Mouse (Mus musculus) macrophage (primary cell): ENCODE results near the gene Greb1. TPM values are rescaled to one million over a fixed set of nuclear protein-coding genes. Genes with fewer than 3 reads are reported as not detected.

Experiments used
- H3K27ac ChIP-seq: fragments of 350-480 bp; formaldehyde crosslinking; 2 replicates; pipeline ENCODE4 v1.9.0; 2021
- H3K36me3 ChIP-seq: fragments of 350-480 bp; formaldehyde crosslinking; 2 replicates; pipeline ENCODE4 v1.9.0; 2021; ENCODE audit errors: inconsistent target
- H3K4me3 ChIP-seq: fragments of 350-480 bp; formaldehyde crosslinking; 2 replicates; pipeline ENCODE4 v1.9.0; 2021; ENCODE audit errors: inconsistent target
- H3K79me2 ChIP-seq: fragments of 350-480 bp; formaldehyde crosslinking; 2 replicates; pipeline ENCODE4 v1.9.0; 2021; ENCODE audit errors: inconsistent target
- WGBS: methylation state at CpG from one replicate; pipeline ENCODE4 v1.1.7; 2026; ENCODE audit warnings: inconsistent platforms; ENCODE audit not compliant: missing documents; 5-methylcytosine and 5-hydroxymethylcytosine counted together
- polyA plus RNA-seq: library from polyadenylated mRNA; stranded (reverse); fragments of 250-400 nt; gene quantifications from 3 replicates; pipeline ENCODE4 v1.2.4, GENCODE M21; 2018; ENCODE audit warnings: inconsistent platforms

Gene Greb1
- polyA plus RNA-seq, 1 experiment from 2014 or later = 0.11 TPM

DNA sequence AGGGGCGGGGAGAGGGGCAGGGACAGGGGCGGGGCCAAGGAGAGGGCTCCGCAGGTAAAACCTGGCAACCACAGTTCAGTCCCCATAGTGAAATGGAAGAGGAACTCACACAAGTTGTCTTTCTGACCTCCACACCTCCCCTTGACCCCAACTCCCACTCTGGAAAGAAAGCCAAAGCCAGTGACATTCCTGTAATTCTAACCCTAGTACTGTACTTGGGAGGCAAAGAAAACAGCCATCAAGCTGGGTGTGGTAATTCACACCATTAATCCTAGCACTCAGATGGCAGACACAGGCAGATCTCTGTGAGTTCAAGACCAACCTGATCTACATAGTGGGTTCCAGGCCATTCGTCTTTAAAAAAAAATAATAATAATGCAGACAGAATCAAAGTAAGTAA, 7.3 kb downstream of the Greb1 start:
- WGBS = 82% methylated on average over 4 of the region's 4 CpGs
- Histone ChIP-seq H3K4me3 (no peak overlapping the region), H3K27ac (no peak overlapping the region), H3K79me2 (no peaks in the 10 kb centered on the region), H3K36me3 (no peaks in the 10 kb centered on the region)

DNA sequence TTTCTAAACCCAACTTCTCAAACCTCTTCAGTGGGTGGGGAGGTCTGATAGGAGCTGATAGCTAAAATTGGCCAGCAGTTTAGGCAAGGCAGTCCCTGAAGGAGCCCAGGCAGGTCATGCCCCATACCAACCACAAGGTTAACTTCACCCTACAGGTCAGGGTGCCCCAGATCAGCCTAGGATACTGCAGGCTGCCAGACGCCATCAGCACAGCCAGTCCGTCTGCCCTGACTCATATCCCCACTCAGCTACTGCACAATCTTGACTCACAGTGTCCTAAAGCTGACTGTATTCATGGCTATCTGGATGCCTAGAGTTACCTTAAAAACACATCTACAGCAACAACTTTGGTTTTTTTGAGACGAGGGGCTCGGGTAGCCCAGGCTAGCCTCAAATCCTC, 10.2 kb downstream of the Greb1 start:
- WGBS = 90% methylated on average over 4 of the region's 4 CpGs
- H3K4me3 ChIP-seq = no peak overlapping the region
- no peaks in the 10 kb centered on the region for H3K36me3 ChIP-seq
- no peak overlapping the region for H3K27ac ChIP-seq
- H3K79me2 ChIP-seq = no peaks in the 10 kb centered on the region

DNA sequence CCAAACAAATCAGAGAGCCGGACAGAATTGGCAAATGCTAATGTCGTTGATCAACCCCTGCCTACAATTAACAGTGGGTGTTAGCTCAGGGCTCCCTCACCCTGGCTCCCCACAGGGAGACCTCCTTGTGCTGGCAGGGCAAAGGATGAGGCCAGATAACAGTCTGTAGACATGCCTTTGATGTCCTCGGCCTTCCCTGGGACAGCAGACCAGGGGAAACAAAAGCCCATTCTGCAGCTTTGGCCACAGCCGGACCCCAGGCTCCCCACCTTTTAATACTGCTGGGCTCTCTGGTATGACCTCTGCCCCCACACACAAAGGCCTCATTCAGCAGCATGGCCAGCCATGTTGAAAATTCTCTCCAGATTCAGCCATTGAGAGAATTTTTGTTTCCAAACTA, 10.9 kb downstream of the Greb1 start:
- no peaks in the 10 kb centered on the region for H3K79me2 ChIP-seq
- no peak overlapping the region for H3K27ac ChIP-seq
- no peaks in the 10 kb centered on the region for H3K36me3 ChIP-seq
- WGBS = 79% methylated on average over 4 of the region's 4 CpGs
- H3K4me3 ChIP-seq = no peak overlapping the region

GRCm38 (mm10) chr12:16789199-16789598, 11.5 kb downstream of the Greb1 start:
- no peak overlapping the region for H3K4me3 ChIP-seq
- no peaks in the 10 kb centered on the region for H3K36me3 ChIP-seq
- no peaks in the 10 kb centered on the region for H3K79me2 ChIP-seq
- H3K27ac ChIP-seq = no peak overlapping the region
- WGBS = 89% methylated on average over 1 of the region's 1 CpGs

GRCm38 (mm10) chr12:16788600-16788999, 12.1 kb downstream of the Greb1 start:
- no peak overlapping the region for H3K27ac ChIP-seq
- no peaks in the 10 kb centered on the region for H3K79me2 ChIP-seq
- 92% methylated on average over 2 of the region's 2 CpGs for WGBS
- no peaks in the 10 kb centered on the region for H3K36me3 ChIP-seq
- H3K4me3 ChIP-seq = no peak overlapping the region

GRCm38 (mm10) chr12:16781034-16781746, 19.5 kb downstream of the Greb1 start:
- H3K27ac ChIP-seq = no peak overlapping the region
- H3K79me2 ChIP-seq = no peaks in the 10 kb centered on the region
- no peak overlapping the region for H3K4me3 ChIP-seq
- 94% methylated on average over 14 of the region's 14 CpGs for WGBS
- no peaks in the 10 kb centered on the region for H3K36me3 ChIP-seq

GRCm38 (mm10) chr12:16780320-16780719, 20.4 kb downstream of the Greb1 start:
- WGBS = 92% methylated on average over 3 of the region's 3 CpGs
- no peak overlapping the region for H3K4me3 ChIP-seq
- H3K27ac ChIP-seq = no peak overlapping the region
- no peaks in the 10 kb centered on the region for H3K36me3 ChIP-seq
- H3K79me2 ChIP-seq = no peaks in the 10 kb centered on the region

DNA sequence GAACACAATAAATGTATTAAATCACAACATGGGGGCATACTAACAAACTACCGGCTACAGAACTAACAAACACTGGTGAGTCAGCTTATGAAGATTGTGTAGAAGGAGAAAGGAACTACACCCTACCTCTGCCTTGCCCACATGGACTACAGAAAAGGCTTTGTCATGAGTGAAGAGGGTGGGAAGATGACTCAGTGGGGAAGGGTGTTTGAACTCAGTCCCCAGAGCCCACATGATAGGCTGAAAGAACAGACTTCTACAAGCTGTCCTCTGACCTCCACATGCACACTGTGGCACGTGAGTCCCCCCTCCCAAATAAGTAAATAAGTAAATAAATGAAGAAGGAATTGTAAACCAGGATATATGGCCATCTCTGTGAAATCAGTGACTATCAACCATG, 21.5 kb downstream of the Greb1 start:
- Histone ChIP-seq H3K4me3 (no peak overlapping the region), H3K27ac (no peak overlapping the region), H3K36me3 (no peaks in the 10 kb centered on the region), H3K79me2 (no peaks in the 10 kb centered on the region)
- 77% methylated on average over 2 of the region's 2 CpGs for WGBS

DNA sequence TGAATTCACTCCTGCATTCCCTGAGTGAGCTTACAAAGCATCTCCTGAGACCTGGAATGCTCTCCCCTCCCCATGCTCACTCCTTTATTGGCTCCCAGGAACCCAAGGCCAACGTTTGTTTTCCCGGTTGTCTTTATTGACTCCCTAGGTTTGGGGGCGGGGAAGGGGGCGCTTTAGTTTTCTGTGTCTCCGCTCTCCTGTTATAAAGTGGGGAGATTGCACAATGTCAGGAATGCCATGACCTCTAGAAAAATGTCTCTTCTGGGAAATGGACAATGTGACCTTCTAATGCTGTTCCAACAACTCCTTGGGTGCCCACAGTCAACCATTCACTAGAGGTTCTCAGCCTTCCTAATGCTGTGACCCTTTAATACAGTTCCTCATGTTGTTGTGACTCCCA, 22.2 kb downstream of the Greb1 start:
- Histone ChIP-seq H3K27ac (no peak overlapping the region), H3K4me3 (no peak overlapping the region), H3K36me3 (no peaks in the 10 kb centered on the region), H3K79me2 (no peaks in the 10 kb centered on the region)
- 89% methylated on average over 5 of the region's 5 CpGs for WGBS

DNA sequence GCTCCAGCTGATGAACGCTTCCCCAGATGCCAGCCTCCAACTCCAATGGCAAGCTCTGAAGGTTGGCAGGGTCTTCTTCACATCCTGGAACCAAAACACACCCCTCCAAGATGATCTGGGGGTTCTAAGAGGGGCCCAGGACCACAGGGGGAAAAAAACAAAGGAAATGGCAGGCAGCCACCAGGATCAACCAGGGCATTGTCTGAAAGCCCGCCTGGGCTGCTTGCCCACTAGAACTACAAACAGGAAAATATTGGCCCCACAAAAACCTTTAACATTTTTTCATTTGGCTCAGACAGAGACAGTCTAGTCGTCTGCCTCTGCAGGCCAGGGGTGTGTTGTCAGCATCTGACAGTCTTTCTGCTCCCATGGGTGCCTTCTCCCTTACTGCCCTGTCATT, 25.3 kb downstream of the Greb1 start:
- WGBS = 55% methylated on average over 3 of the region's 3 CpGs
- H3K27ac ChIP-seq = no peak overlapping the region
- no peaks in the 10 kb centered on the region for H3K36me3 ChIP-seq
- H3K4me3 ChIP-seq = no peak overlapping the region
- H3K79me2 ChIP-seq = no peaks in the 10 kb centered on the region

DNA sequence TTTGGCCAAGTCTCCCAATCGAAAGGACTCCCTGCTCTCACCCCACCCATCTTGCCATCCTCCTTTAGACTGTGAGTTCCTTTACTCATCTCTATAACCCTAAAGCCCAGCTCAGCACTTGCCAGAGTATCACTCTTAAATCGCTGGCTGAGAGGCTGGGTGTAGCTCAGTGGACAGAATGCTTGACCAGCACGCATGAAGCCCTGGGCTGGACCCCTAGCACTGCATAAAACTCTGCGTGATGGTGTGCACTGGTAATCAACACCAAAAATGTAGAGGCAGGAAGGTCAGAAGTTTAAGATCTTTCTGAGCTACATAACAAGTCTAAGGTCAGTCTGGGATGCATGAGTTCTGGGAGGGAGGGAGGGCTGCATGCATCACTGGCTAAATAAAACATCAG, 26.1 kb downstream of the Greb1 start:
- H3K36me3 ChIP-seq = no peaks in the 10 kb centered on the region
- 92% methylated on average over 4 of the region's 4 CpGs for WGBS
- no peak overlapping the region for H3K27ac ChIP-seq
- H3K4me3 ChIP-seq = no peak overlapping the region
- no peaks in the 10 kb centered on the region for H3K79me2 ChIP-seq

DNA sequence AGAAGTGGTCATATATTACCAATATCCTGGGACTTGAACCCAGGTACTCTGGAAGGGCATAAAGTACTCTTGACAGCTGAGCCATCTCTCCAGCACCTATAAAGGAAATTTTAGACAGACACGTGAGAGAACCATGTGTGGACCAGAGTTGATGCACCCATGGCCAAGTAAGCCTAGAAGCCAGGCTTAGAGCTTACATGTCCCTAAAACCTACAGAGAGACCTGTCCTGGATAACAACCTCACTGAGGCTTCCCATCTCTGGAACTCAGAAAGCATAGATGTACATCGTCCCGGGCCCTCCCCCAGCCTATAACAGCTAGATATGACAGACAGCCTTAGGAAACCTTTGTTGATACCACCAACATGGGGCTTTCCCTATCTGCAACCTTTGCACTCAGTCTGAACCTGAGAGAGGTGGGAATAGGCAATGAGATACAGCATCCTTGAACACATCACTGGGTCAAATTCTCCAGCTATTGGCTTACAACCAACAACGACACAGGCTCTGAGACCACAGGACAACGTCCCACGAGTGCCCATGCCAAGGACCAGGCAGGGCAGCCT, 31.0 kb downstream of the Greb1 start:
- Histone ChIP-seq H3K36me3 (no peaks in the 10 kb centered on the region), H3K4me3 (no peak overlapping the region), H3K27ac (no peak overlapping the region), H3K79me2 (no peaks in the 10 kb centered on the region)
- WGBS = 85% methylated on average over 6 of the region's 6 CpGs

- Histone ChIP-seq H3K27ac (no peak overlapping the region), H3K79me2 (no peaks in the 10 kb centered on the region), H3K4me3 (no peak overlapping the region), H3K36me3 (no peaks in the 10 kb centered on the region)
- 95% methylated on average over 2 of the region's 2 CpGs for WGBS
Measured at GRCm38 (mm10) chr12:16768711-16769110, 32.0 kb downstream of the Greb1 start.

GRCm38 (mm10) chr12:16768251-16768650, 32.4 kb downstream of the Greb1 start:
- 79% methylated on average over 3 of the region's 3 CpGs for WGBS
- Histone ChIP-seq H3K27ac (no peak overlapping the region), H3K4me3 (no peak overlapping the region), H3K36me3 (no peaks in the 10 kb centered on the region), H3K79me2 (no peaks in the 10 kb centered on the region)

DNA sequence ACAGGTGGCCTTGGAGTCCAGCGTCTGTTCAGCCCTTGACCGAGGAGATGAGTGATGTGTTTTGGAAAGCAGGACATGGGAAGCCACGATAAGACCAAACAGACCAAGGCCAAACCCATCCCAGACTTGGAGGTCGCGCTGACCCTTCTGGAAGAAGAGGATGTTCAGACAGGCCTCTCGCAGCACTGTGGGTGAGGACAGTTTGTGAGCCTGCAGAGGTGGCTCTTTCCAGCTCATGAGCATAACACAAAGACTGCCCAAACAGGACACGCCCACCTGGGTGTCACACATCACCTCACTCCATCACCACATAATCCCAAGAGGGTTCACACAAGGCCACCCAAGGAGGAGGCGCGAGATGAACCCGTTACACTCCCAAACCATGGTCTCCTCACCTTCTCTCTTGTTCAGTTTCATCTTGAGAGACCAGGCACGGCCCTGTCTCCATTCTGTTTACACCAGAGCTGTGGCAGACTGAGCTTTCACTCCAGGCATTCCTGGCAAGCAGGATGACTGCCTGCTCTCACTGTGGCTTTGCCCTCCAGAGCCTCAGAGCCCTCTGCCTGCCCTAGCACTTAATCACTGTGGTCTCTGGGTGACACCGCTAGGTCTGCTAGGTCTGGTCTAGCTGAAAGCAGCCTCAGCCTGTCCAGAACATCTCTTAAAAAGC, 35.8 kb downstream of the Greb1 start:
- no peak overlapping the region for H3K4me3 ChIP-seq
- 85% methylated on average over 12 of the region's 12 CpGs for WGBS

More for the DNA sequence above, 35.8 kb downstream of the Greb1 start:
- H3K79me2 ChIP-seq = no peaks in the 10 kb centered on the region
- H3K27ac ChIP-seq = no peak overlapping the region
- H3K36me3 ChIP-seq = no peaks in the 10 kb centered on the region
